12 mouse cellular contexts compared by ENCODE assay signal in genomic region chr9:56657996-56658398, GRCm38 (mm10).
DNase-seq lines count a peak whose midpoint lies in the region; ATAC-seq and TF ChIP-seq lines count a peak whose summit lies in the region.
"Had no signal": no experiment of that assay in that cellular context is flagged by ENCODE, and none has a peak within 500 bp of the region (broad histone marks: within the 10 kb centered on the region; RNA-seq: fewer than 3 reads in every experiment).

No protein-coding gene starts in this region.

- no peak for TF ChIP-seq EP300 in lung, postnatal 0 days (IDR thresholded peaks at IDR 0.05)

- no peak for TF ChIP-seq POLR2A in cerebellum, adult 2 months (IDR thresholded peaks at IDR 0.05; ENCODE audit: borderline replicate concordance, insufficient read depth, low read length)
- no peak for TF ChIP-seq POLR2A in thymus, adult 2 months (IDR thresholded peaks at IDR 0.05; ENCODE audit: control insufficient read depth, extremely low read depth, insufficient read depth, low read length, poor library complexity)

- H3K9ac ChIP-seq in lung, postnatal 0 days (replicated peaks; ENCODE audit: low read depth), result no peak overlapping the region
- H3K9ac ChIP-seq: liver, embryonic 15.5 days had no signal

- ATAC-seq in lung, postnatal 0 days, result no peak
- ATAC-seq: inflammation-experienced regulatory T-cells, adult 6 months had no signal

- DNase-seq in brain, adult 2 months (ENCODE audit: low read depth, low spot score), result peak; percentile 94
- DNase-seq in cerebellum, adult 2 months, result peak; percentile 42 to 58
- DNase-seq in frontal cortex, postnatal 10 days (ENCODE audit: low spot score in 2 of 2), result peak; percentile 69 to 85
- peak; percentile 78 to 93 for DNase-seq in left cerebral cortex, adult 9 months (ENCODE audit: low spot score in 2 of 2)
- DNase-seq in lung, postnatal 0 days (ENCODE audit: low spot score), result no peak
- DNase-seq in thymus, adult 2 months, result no peak
- no peak for DNase-seq in lung, postnatal 36 days
- DNase-seq in urinary bladder, postnatal 4 days (ENCODE audit: low spot score in 2 of 2), result no peak
- DNase-seq: retina, postnatal 1 day had no signal

- no peak overlapping the region for H3K27ac ChIP-seq in cerebellum, adult 2 months (ENCODE audit: insufficient read depth, low read length)
- no peak overlapping the region for H3K27ac ChIP-seq in lung, postnatal 0 days (ENCODE audit: low read length)
- H3K27ac ChIP-seq in thymus, adult 2 months (ENCODE audit: control insufficient read depth, insufficient read depth, low read length), result no peak overlapping the region
- H3K27ac ChIP-seq: liver, embryonic 15.5 days had no signal

- H3K4me1 ChIP-seq in cerebellum, adult 2 months (ENCODE audit: control insufficient read depth, insufficient read depth, low read length), result peaks cover 49% of the 10 kb centered on the region
- no peaks in the 10 kb centered on the region for H3K4me1 ChIP-seq in lung, postnatal 0 days (ENCODE audit: insufficient read depth, low read depth, low read length)
- no peaks in the 10 kb centered on the region for H3K4me1 ChIP-seq in thymus, adult 2 months (replicated peaks; ENCODE audit: control insufficient read depth, insufficient read depth, low read length)
- H3K4me1 ChIP-seq: liver, embryonic 15.5 days had no signal

- H3K9me3 ChIP-seq in lung, postnatal 0 days (ENCODE audit: low read length), result no peaks in the 10 kb centered on the region
- H3K9me3 ChIP-seq: liver, embryonic 15.5 days had no signal

- no peak overlapping the region for H3K4me2 ChIP-seq in lung, postnatal 0 days (replicated peaks; ENCODE audit: low read depth, low read length)
- H3K4me2 ChIP-seq: liver, embryonic 15.5 days had no signal

- WGBS in cerebellum, adult 2 months, result 51% methylated on average over 6 of the region's 6 CpGs
- 69% methylated on average over 6 of the region's 6 CpGs for WGBS in lung, postnatal 0 days
- 90% methylated on average over 6 of the region's 6 CpGs for WGBS in thymus, adult 2 months

- no peak overlapping the region for H3K4me3 ChIP-seq in cerebellum, adult 2 months (replicated peaks; ENCODE audit: insufficient read depth, low read depth, low read length)
- H3K4me3 ChIP-seq in lung, postnatal 0 days (ENCODE audit: low read depth, low read length), result no peak overlapping the region
- no peak overlapping the region for H3K4me3 ChIP-seq in thymus, adult 2 months (ENCODE audit: control insufficient read depth, insufficient read depth, low read length)
- H3K4me3 ChIP-seq: erythroblast, embryonic 14.5 days; liver, embryonic 15.5 days had no signal

- TF ChIP-seq CTCF in cerebellum, adult 2 months (IDR thresholded peaks at IDR 0.05; ENCODE audit: borderline replicate concordance, insufficient read depth, low read depth, low read length), result no peak
- TF ChIP-seq CTCF in lung, postnatal 0 days (IDR thresholded peaks at IDR 0.05), result no peak
- TF ChIP-seq CTCF in thymus, adult 2 months (IDR thresholded peaks at IDR 0.05; ENCODE audit: borderline replicate concordance, control insufficient read depth, extremely low read depth, insufficient read depth, low read length, poor library complexity), result no peak

- no peaks in the 10 kb centered on the region for H3K36me3 ChIP-seq in lung, postnatal 0 days (ENCODE audit: insufficient read depth, low read length)
- no peaks in the 10 kb centered on the region for H3K36me3 ChIP-seq in thymus, adult 2 months (ENCODE audit: control insufficient read depth, insufficient read depth, low read length)
- H3K36me3 ChIP-seq: liver, embryonic 15.5 days had no signal

- no peaks in the 10 kb centered on the region for H3K27me3 ChIP-seq in cerebellum, adult 2 months (ENCODE audit: control insufficient read depth, insufficient read depth, low read length)
- no peaks in the 10 kb centered on the region for H3K27me3 ChIP-seq in lung, postnatal 0 days (replicated peaks; ENCODE audit: insufficient read depth, low read length)
- H3K27me3 ChIP-seq in thymus, adult 2 months (ENCODE audit: control insufficient read depth, insufficient read depth, low read length), result no peaks in the 10 kb centered on the region
- H3K27me3 ChIP-seq: liver, embryonic 15.5 days had no signal

Comparison
In these comparisons a context has a peak if more than half of its experiments do, and no peak if none do; other contexts are left out.
1. DNase-seq: peak in brain, adult 2 months (single experiment), cerebellum, adult 2 months (2 of 2), frontal cortex, postnatal 10 days (2 of 2) and left cerebral cortex, adult 9 months (2 of 2); none in lung, postnatal 0 days (single experiment), thymus, adult 2 months (single experiment), lung, postnatal 36 days (single experiment) and urinary bladder, postnatal 4 days (0 of 2).